Mouse (Mus musculus) MEL (cell line): ENCODE data around the gene Spast. TPM values are rescaled to one million over a fixed set of nuclear protein-coding genes. Genes with fewer than 3 reads are reported as not detected.
A peak's percentile ranks its signal among the peaks of the same experiment; 100 is the strongest.

Experiments used
- DNase-seq: peaks from one replicate; pipeline ENCODE4 v3.0.0; 2011; ENCODE audit warnings: low read depth, low spot score
- H3K27ac ChIP-seq: 2 replicates; pipeline ENCODE4 v1.5.1; 2012; ENCODE audit warnings: low read depth, mild to moderate bottlenecking, control low read depth, low read length, moderate library complexity; ENCODE audit not compliant: control insufficient read depth
- H3K27me3 ChIP-seq, 2 experiments: fragments of 150-350 bp in 1 of 2; sonication (generic) in 1 of 2; 2 replicates each; pipeline ENCODE4 v1.6.1; 2012; ENCODE audit warnings: low read length in 2 of 2, mild to moderate bottlenecking in 2 of 2, improper control_type of control experiment in 1 of 2, moderate library complexity in 1 of 2; ENCODE audit not compliant: insufficient read depth in 2 of 2, control insufficient read depth in 1 of 2
- H3K36me3 ChIP-seq, 2 experiments: 2 replicates each; pipeline ENCODE4 v1.6.1; 2012 to 2014; ENCODE audit warnings: low read length in 2 of 2, improper control_type of control experiment in 1 of 2, inconsistent platforms in 1 of 2, mild to moderate bottlenecking in 1 of 2; ENCODE audit not compliant: insufficient read depth in 2 of 2, control insufficient read depth in 1 of 2
- H3K4me1 ChIP-seq, 2 experiments: fragments of 150-350 bp in 1 of 2; sonication (generic) in 1 of 2; 2 replicates each; pipeline ENCODE4 v1.6.1; 2012; ENCODE audit warnings: low read length in 2 of 2, improper control_type of control experiment in 1 of 2, mild to moderate bottlenecking in 1 of 2; ENCODE audit not compliant: insufficient read depth in 2 of 2, control insufficient read depth in 1 of 2
- H3K4me3 ChIP-seq, 2 experiments: fragments of 150-350 bp in 1 of 2; sonication (generic) in 1 of 2; 2 replicates each; pipeline ENCODE4 v1.5.1; 2012; ENCODE audit warnings: low read depth in 2 of 2, low read length in 2 of 2, mild to moderate bottlenecking in 2 of 2, moderate library complexity in 2 of 2, control low read depth in 1 of 2, improper control_type of control experiment in 1 of 2; ENCODE audit not compliant: control insufficient read depth in 1 of 2, insufficient read depth in 1 of 2
- H3K79me2 ChIP-seq: 2 replicates; pipeline ENCODE4 v1.6.1; 2012; ENCODE audit warnings: mild to moderate bottlenecking, low read length, moderate library complexity; ENCODE audit not compliant: control insufficient read depth, poor library complexity, insufficient read depth
- H3K9ac ChIP-seq: 2 replicates; pipeline ENCODE4 v1.6.1; 2012; ENCODE audit warnings: low read depth, mild to moderate bottlenecking, control low read depth, low read length, moderate library complexity; ENCODE audit not compliant: control insufficient read depth, poor library complexity, severe bottlenecking
- H3K9me3 ChIP-seq: fragments of 150-350 bp; sonication (generic); replicated peaks from 2 replicates; pipeline ENCODE4 v1.6.1; 2012; ENCODE audit warnings: mild to moderate bottlenecking, low read length, improper control_type of control experiment, moderate library complexity; ENCODE audit not compliant: insufficient read depth
- CHD2 ChIP-seq: IDR thresholded peaks from 2 replicates; pipeline ENCODE4 v1.6.1; 2011; ENCODE audit warnings: low read length, improper control_type of control experiment
- E2F4 ChIP-seq: IDR thresholded peaks from 2 replicates; pipeline ENCODE4 v1.6.1; 2011; ENCODE audit warnings: low read depth, low read length, improper control_type of control experiment, borderline replicate concordance
- ELF1 ChIP-seq: IDR thresholded peaks from 2 replicates; pipeline ENCODE4 v1.6.1; 2014; ENCODE audit warnings: low read depth, mild to moderate bottlenecking, inconsistent platforms, low read length, improper control_type of control experiment, moderate library complexity
- EP300 ChIP-seq, 2 experiments: IDR thresholded peaks; 2 replicates each; pipeline ENCODE4 v1.6.1; 2011; ENCODE audit warnings: improper control_type of control experiment in 2 of 2, low read length in 2 of 2, low read depth in 1 of 2, mild to moderate bottlenecking in 1 of 2
- ETS1 ChIP-seq: IDR thresholded peaks from 2 replicates; pipeline ENCODE4 v1.6.1; 2012; ENCODE audit warnings: low read depth, mild to moderate bottlenecking, inconsistent platforms, low read length, improper control_type of control experiment, moderate library complexity
- GABPA ChIP-seq: IDR thresholded peaks from 2 replicates; pipeline ENCODE4 v1.6.1; 2012; ENCODE audit warnings: low read depth, mild to moderate bottlenecking, inconsistent platforms, low read length, improper control_type of control experiment, moderate library complexity
- HCFC1 ChIP-seq: IDR thresholded peaks from 2 replicates; pipeline ENCODE4 v1.6.1; 2012; ENCODE audit warnings: low read depth, mild to moderate bottlenecking, inconsistent platforms, low read length, improper control_type of control experiment, moderate library complexity
- KAT2A ChIP-seq: conservative IDR thresholded peaks from 2 replicates; pipeline ENCODE4 v1.6.1; 2012; ENCODE audit warnings: low read depth, low read length, improper control_type of control experiment, inconsistent platforms
- MAFK ChIP-seq: IDR thresholded peaks from 2 replicates; pipeline ENCODE4 v1.6.1; 2011; ENCODE audit warnings: low read depth, mild to moderate bottlenecking, low read length, improper control_type of control experiment, borderline replicate concordance
- MAX ChIP-seq: IDR thresholded peaks from 2 replicates; pipeline ENCODE4 v1.6.1; 2011; ENCODE audit warnings: low read length, improper control_type of control experiment
- MAZ ChIP-seq: IDR thresholded peaks from 2 replicates; pipeline ENCODE4 v1.6.1; 2012; ENCODE audit warnings: low read depth, mild to moderate bottlenecking, inconsistent platforms, low read length, improper control_type of control experiment
- MEF2A ChIP-seq: IDR thresholded peaks from 2 replicates; pipeline ENCODE4 v1.6.1; 2014; ENCODE audit warnings: low read depth, mild to moderate bottlenecking, inconsistent platforms, low read length, improper control_type of control experiment; ENCODE audit not compliant: poor library complexity, insufficient replicate concordance, severe bottlenecking; ENCODE audit errors: extremely low read depth
- MXI1 ChIP-seq: IDR thresholded peaks from 2 replicates; pipeline ENCODE4 v1.6.1; 2011; ENCODE audit warnings: mild to moderate bottlenecking, low read depth, low read length, improper control_type of control experiment
- MYC ChIP-seq: IDR thresholded peaks from 2 replicates; pipeline ENCODE4 v1.6.1; 2011; ENCODE audit warnings: low read depth, mild to moderate bottlenecking, low read length, improper control_type of control experiment, moderate library complexity
- NELFE ChIP-seq: IDR thresholded peaks from 2 replicates; pipeline ENCODE4 v1.6.1; 2011; ENCODE audit warnings: low read depth, low read length, improper control_type of control experiment
- NRF1 ChIP-seq: IDR thresholded peaks from 2 replicates; pipeline ENCODE4 v1.6.1; 2014; ENCODE audit warnings: low read depth, mild to moderate bottlenecking, inconsistent platforms, low read length, improper control_type of control experiment, moderate library complexity; ENCODE audit not compliant: poor library complexity, insufficient read depth, severe bottlenecking
- POLR2A ChIP-seq, 2 experiments: IDR thresholded peaks; 2 replicates each; pipeline ENCODE4 v1.6.1; 2011 to 2012; ENCODE audit warnings: low read length in 2 of 2, mild to moderate bottlenecking in 2 of 2, control low read depth in 1 of 2, improper control_type of control experiment in 1 of 2, low read depth in 1 of 2, moderate library complexity in 1 of 2; ENCODE audit not compliant: control insufficient read depth in 1 of 2, insufficient read depth in 1 of 2, poor library complexity in 1 of 2
- POLR2AphosphoS2 ChIP-seq: IDR thresholded peaks from 2 replicates; pipeline ENCODE4 v1.6.1; 2011; ENCODE audit warnings: low read length, improper control_type of control experiment
- SIN3A ChIP-seq: IDR thresholded peaks from 2 replicates; pipeline ENCODE4 v1.6.1; 2012; ENCODE audit warnings: low read length, improper control_type of control experiment, inconsistent platforms
- SMC3 ChIP-seq: IDR thresholded peaks from 2 replicates; pipeline ENCODE4 v1.6.1; 2011; ENCODE audit warnings: low read depth, low read length, improper control_type of control experiment
- TBP ChIP-seq: IDR thresholded peaks from 2 replicates; pipeline ENCODE4 v1.8.0; 2011; ENCODE audit warnings: low read depth, low read length, improper control_type of control experiment
- TCF12 ChIP-seq: IDR thresholded peaks from 2 replicates; pipeline ENCODE4 v1.6.1; 2014; ENCODE audit warnings: low read depth, mild to moderate bottlenecking, inconsistent platforms, low read length, improper control_type of control experiment, moderate library complexity
- USF1 ChIP-seq: IDR thresholded peaks from 2 replicates; pipeline ENCODE4 v1.6.1; 2014; ENCODE audit warnings: low read depth, mild to moderate bottlenecking, inconsistent platforms, low read length, improper control_type of control experiment, moderate library complexity
- USF2 ChIP-seq, 2 experiments: IDR thresholded peaks; 2 replicates each; pipeline ENCODE4 v1.6.1; 2011 to 2012; ENCODE audit warnings: improper control_type of control experiment in 2 of 2, low read length in 2 of 2, borderline replicate concordance in 1 of 2, inconsistent platforms in 1 of 2, low read depth in 1 of 2, mild to moderate bottlenecking in 1 of 2; ENCODE audit not compliant: insufficient read depth in 1 of 2
- ZMIZ1 ChIP-seq: IDR thresholded peaks from 2 replicates; pipeline ENCODE4 v1.6.1; 2012; ENCODE audit warnings: low read depth, mild to moderate bottlenecking, inconsistent platforms, low read length, improper control_type of control experiment, moderate library complexity
- ZNF384 ChIP-seq: IDR thresholded peaks from 2 replicates; pipeline ENCODE4 v1.6.1; 2012; ENCODE audit warnings: low read depth, mild to moderate bottlenecking, inconsistent platforms, low read length, improper control_type of control experiment
- polyA plus RNA-seq, 2 experiments: library from polyadenylated mRNA; stranded (reverse) in 1 of 2; unstranded in 1 of 2; fragments of >175 nt in 1 of 2; fragments of >200 nt in 1 of 2; gene quantifications; 2 replicates each; pipeline versions ENCODE4 v1.2.1 to v1.2.4; 2012; ENCODE audit warnings: low replicate concordance in 2 of 2, low read depth in 1 of 2; ENCODE audit not compliant: insufficient read length in 2 of 2, insufficient read depth in 1 of 2, missing spikeins in 1 of 2
- total RNA-seq: library from RNA; depleted of rRNA; stranded (reverse); fragments of 300-350 nt; gene quantifications from 2 replicates; pipeline ENCODE4 v1.2.3, GENCODE M21; 2012

The Spast gene
- total and polyA plus RNA-seq, 3 experiments = 29.0 to 35.2 TPM; not detected in 1

- H3K9ac ChIP-seq = peak overlapping the region; percentile 65
- H3K79me2 ChIP-seq = peaks cover 11% of the 10 kb centered on the region
- peaks cover 2 to 6% of the 10 kb centered on the region in 2 experiments; a peak in 2 of 4 replicates for H3K4me1 ChIP-seq
- H3K27me3 ChIP-seq = no peaks in the 10 kb centered on the region
- TF ChIP-seq MAZ (no peak), CHD2 (no peak), KAT2A (no peak), MEF2A (no peak), SMC3 (no peak), ZNF384 (no peak)
- no peaks in the 10 kb centered on the region for H3K9me3 ChIP-seq
- H3K27ac ChIP-seq = peak overlapping the region; percentile 50
- peaks cover 0 to 3% of the 10 kb centered on the region in 2 experiments; a peak in 2 of 4 replicates for H3K36me3 ChIP-seq
- peak overlapping the region; percentile 52 to 79 for H3K4me3 ChIP-seq
- no peak for DNase-seq
Measured at GRCm38 (mm10) chr17:74394855-74395254, 56.1 kb downstream of the Spast start.

- H3K27ac ChIP-seq = peak within 1 kb of the TSS; percentile 81
- peak within 1 kb of the TSS; percentile 95 for H3K9ac ChIP-seq
- TF ChIP-seq CHD2 = 0 out of 2 replicates have a peak, but pooled peaks have one; percentile 25
- peak; percentile 81 for TF ChIP-seq NRF1
- TF ChIP-seq USF1 = no peak
- TF ChIP-seq EP300 (IDR thresholded peaks at IDR 0.05; ENCODE audit: low read depth in 1 of 2, low read length in 2 of 2) = no peak
- TF ChIP-seq HCFC1 = peak; percentile 88
- peak; percentile 71 for TF ChIP-seq ELF1
- peak; percentile 59 for TF ChIP-seq TCF12
- TF ChIP-seq MYC = 0 out of 2 replicates have a peak, but pooled peaks have one; percentile 4
- TF ChIP-seq GABPA = no peak
- TF ChIP-seq MAFK = no peak
- TF ChIP-seq MXI1 = peak; percentile 76
- TF ChIP-seq KAT2A = peak; percentile 47; the same call in 1 of the 2 replicates
- TF ChIP-seq POLR2AphosphoS2 = peak; percentile 92
- 0 out of 2 replicates have a peak, but pooled peaks have one; percentile 35 for TF ChIP-seq ZNF384
- peak; percentile 90 for TF ChIP-seq SIN3A
- peak; percentile 94 for TF ChIP-seq ZMIZ1
- 0 out of 2 replicates have a peak, but pooled peaks have one; percentile 55 for TF ChIP-seq MAZ
- TF ChIP-seq TBP = peak; percentile 86
- no peak for TF ChIP-seq USF2 (IDR thresholded peaks at IDR 0.05; ENCODE audit: borderline replicate concordance in 1 of 2, insufficient read depth in 1 of 2, low read depth in 1 of 2, low read length in 2 of 2)
- no peak for TF ChIP-seq E2F4
- TF ChIP-seq ETS1 = 0 out of 2 replicates have a peak, but pooled peaks have one; percentile 33
- TF ChIP-seq MAX = 0 out of 2 replicates have a peak, but pooled peaks have one; percentile 8
- peak; percentile 98 for TF ChIP-seq NELFE
- peak; percentile 80 to 97 for TF ChIP-seq POLR2A (IDR thresholded peaks at IDR 0.05; ENCODE audit: control insufficient read depth in 1 of 2, insufficient read depth in 1 of 2, low read depth in 1 of 2, low read length in 2 of 2, poor library complexity in 1 of 2)
- TF ChIP-seq, all 39 proteins: peak for 18
- DNase-seq = peak; percentile 99
- Histone ChIP-seq H3K9me3 (no peaks in the 10 kb centered on the region), H3K36me3 (peaks cover 0 to 3% of the 10 kb centered on the region in 2 experiments; a peak in 2 of 4 replicates), H3K27me3 (no peaks in the 10 kb centered on the region), H3K4me1 (peaks cover 2 to 6% of the 10 kb centered on the region in 2 experiments; a peak in 2 of 4 replicates), H3K79me2 (peaks cover 11% of the 10 kb centered on the region), H3K4me3 (peak within 1 kb of the TSS; percentile 87 to 96)
Measured at GRCm38 (mm10) chr17:74395383-74396065, 56.7 kb downstream of the Spast start, which contains the start of gene Slc30a6. Slc30a6 (plus strand) TSS chr17:74395608.
